Mouse (Mus musculus) spleen, postnatal 36 days (tissue): ENCODE measurements at regions not wholly inside any gene's neighbourhood (a gene's known extent, or its start where the extent isn't known, plus 50 kb on each side); places are given as distances from the start of the nearest gene placed in this dataset.

Experiments
- DNase-seq, 2 experiments: peaks; one replicate each; pipeline ENCODE4 v3.0.0; 2022; ENCODE audit warnings: low spot score in 2 of 2, mixed read lengths in 1 of 2

GRCm38 (mm10) chr14:100458727-100459447 lies 174.4 kb upstream of the Klf12 start:
- peak; percentile 48 to 63 for DNase-seq

DNA sequence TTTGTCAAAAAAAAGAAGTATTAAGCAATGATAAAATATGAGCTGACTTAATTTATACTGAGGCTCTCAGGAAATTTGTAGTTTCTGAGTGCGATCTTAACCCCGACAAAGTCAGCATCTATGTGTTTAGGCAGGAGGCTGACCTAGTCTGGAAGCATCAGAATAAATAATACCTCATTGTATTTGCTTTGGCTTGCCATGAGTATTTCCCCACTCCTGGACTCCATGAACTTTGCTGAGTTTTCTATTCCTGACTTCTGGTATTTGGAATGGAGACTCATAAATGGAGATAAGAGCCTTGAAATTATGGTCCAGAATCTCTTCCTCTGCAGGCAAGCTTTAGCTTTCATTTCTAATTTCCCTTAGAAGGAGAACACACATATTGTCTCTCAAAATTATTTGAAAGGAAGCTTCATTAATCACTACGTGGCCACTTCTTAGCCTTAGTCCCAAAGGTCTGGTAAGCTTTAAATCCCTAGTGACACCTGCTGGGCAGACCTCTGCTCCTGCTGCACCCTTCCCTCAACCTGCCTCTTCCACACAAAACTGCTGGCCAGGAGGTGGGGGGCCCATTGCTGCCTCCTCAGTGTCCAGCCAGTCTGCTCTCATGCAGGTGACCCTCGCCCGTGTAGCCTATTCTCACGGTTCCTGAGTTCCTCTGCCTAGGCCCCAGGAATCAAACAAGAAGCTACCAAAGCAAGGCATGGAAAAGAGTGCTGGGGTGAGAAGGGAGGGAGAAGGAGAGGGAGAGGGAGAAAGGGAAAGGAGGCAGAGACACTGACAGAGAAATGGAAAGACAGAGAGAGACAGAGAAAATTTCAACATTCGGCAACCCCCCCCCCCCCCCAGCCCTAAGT lies 173.6 kb upstream of the Klf12 start:
- no peak for DNase-seq

DNA sequence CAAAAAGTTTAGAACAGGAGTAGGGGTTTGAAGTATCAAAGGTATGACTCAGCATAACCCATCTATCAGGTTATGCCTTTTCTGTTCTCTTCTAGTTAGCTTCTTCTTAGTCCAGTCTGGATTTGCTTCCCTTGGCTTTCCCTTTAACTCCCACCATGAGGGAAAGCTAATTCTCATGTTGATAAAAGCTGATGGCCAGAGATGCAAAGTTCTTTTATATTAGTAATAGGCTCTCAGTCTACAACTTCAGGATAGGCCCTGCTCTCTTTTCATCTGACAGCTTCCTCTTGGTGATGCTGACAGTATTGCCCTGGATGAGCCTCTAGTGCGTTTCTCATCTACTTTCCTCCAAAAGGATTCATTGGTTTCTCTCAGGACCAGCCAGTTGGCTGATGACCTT lies 161.7 kb upstream of the Klf12 start:
- DNase-seq, result no peak

- no peak for DNase-seq
These were observed 160.4 kb upstream of the Klf12 start for GRCm38 (mm10) chr14:100444848-100445247.

DNA sequence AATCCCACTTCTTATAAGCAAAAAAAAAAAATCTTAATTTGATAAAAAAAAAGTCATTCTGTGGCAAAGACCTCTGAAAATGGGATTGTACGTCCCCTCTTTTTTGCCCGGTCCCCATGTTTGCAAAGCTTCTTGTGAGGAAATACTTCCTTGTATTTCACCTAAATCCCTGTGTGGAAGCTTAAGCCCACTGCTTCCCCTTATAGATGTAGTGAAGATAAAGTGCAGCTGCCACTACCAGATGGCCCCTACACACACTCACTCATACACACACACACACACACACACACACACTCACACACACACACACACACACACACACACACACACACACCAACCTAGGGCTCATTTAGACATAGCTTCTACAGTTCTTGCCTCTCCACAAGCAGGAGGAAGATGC lies 159.6 kb upstream of the Klf12 start:
- DNase-seq, result no peak

GRCm38 (mm10) chr14:100437552-100437951 lies 153.1 kb upstream of the Klf12 start:
- DNase-seq, result no peak

GRCm38 (mm10) chr14:100429662-100430061 lies 145.2 kb upstream of the Klf12 start:
- DNase-seq, result no peak

GRCm38 (mm10) chr14:100426399-100426798 lies 141.9 kb upstream of the Klf12 start:
- no peak for DNase-seq

GRCm38 (mm10) chr14:100423790-100424189 lies 139.3 kb upstream of the Klf12 start:
- no peak for DNase-seq

- DNase-seq, result no peak
These were observed 137.2 kb upstream of the Klf12 start for GRCm38 (mm10) chr14:100421666-100422065.

DNA sequence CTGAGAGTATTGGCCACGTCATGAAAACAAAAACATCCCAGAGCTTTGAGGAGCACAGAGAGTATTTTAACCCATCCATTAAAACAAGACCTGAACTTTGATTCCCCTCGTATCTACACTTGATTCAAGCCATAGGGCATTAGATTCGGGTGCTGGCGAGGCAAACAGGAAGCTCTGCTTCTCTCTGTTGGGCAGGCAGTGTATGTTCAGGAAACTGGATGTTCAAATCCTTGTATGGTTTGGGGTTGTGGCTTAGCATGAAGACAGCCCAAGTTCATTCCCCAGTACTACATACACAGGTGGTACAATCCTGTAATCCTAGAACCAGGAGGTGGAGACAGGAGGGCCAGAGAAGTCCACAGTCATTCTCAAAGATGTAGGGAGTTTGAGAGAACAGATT lies 130.6 kb upstream of the Klf12 start:
- no peak for DNase-seq

GRCm38 (mm10) chr14:100412211-100412610 lies 127.7 kb upstream of the Klf12 start:
- DNase-seq, result no peak

- DNase-seq, result no peak
These were observed 112.7 kb upstream of the Klf12 start for GRCm38 (mm10) chr14:100397191-100397590.

DNA sequence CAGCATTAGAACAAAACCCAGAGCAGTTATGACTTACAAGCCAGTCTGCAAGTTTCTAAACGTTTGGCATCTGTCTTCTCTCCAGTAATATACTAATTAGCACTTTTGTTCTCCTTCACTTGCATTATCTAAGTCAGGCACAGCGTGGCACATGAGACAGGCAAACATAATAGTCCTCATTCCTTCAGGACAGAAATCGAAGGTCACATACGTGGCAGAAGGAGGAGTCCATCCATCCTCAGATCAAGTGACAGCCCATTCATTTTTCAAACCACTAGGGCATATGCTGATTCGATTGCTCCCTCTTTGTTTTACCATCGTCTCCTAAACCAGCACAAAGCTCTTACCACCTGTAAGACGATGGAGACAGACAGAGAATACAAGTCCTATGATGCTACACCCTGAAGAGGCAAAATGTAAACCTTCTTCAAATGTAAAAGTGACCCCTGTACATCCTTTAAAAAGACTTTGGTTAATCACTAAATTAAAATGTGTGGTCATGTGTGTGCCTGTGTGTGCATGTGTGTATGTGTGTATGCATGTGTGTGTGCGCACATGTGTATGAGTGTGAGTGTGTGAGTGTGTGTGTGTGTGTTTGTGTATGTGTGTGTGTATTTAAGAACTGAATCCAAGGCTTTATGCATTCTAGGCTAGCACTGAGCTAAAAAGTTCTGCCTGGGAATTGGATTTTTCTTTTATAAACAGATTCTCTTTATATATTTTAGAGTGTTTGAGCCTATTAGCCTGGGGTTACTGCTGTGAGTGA lies 90.9 kb upstream of the Klf12 start:
- DNase-seq, result no peak

DNA sequence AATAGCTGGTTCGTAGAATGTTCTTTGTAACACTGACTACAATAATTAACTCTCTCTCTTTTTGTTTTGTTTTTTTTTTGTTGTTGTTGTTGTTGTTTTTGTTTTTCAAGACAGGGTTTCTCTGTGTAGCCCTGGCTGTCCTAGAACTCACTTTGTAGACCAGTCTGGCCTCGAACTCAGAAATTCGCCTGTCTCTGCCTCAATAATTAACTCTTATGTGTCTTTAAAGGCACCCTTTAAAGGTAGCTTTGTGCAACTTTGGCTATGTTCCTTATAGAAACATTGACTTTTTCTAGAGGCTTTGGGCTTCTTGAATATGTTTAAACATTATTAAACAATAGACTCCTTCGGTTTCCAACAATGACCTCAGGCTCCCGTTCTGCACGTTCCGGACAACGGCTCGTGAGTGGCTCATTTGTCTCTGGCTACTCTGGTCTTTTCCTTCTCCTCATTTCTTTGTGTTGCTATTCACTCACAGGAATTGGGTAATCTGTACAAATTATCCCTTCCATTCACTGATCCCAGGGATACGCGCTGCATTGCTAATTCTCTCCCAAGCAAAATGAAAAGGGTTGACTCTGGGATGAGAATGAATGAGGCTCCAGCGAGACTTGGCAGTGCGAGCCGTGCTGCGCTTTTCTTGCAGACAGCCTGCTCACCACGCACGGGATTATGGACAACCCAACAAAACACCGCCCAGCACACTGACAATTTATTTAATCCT lies 90.2 kb upstream of the Klf12 start:
- DNase-seq, result no peak

GRCm38 (mm10) chr14:100366234-100366864 lies 81.9 kb upstream of the Klf12 start:
- no peak for DNase-seq

DNA sequence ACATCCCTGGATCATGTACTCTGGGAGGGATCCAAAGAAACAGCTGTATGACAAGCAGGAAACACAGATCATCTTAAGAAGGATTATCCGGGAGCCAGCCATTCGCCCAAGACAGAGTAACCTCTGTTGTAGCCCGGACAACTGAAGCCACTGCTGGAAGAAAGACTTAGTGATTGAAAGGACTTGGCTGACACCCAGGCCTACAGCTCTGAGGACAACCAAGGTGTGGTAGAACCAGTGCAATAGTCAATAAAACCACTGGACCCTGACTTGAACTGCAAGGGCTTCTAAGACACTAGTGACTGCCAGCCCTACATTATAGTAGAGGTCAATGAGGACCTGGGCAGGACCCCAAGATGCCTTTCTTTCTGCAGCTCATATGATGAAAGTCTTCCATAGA lies 78.3 kb upstream of the Klf12 start:
- DNase-seq, result no peak

DNA sequence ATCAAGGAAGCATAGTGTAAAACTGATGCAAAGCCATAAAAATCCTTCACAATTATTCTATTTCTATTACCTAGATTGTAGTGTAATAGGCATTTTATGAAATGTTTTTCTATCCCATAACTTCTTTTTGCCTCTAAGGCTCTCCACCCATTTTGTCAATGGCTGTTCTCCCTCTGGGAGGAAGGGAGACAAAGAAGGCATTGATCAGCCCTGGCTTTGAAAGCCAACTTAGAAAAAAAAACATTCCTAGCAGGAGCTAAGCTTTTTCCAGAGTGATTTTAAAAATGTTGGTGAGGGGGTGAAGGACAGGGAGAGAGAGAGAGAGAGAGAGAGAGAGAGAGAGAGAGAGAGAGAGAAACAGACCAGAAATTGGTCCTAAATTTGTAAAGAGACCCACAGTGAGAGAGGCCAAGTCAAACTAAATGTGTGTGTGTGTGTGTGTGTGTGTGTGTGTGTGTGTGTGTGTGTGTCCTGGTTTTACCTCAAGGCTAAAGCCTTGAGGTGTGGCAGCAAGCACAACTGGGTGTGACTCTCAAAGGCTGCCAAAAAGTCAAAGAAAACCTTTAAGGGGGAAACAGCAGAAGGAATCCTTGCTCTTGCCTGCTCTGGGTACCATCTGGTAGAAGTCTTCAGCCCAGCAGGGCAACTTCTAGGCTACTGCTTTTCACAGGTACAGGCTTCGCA lies 77.0 kb upstream of the Klf12 start:
- DNase-seq, result no peak

GRCm38 (mm10) chr14:100359881-100360280 lies 75.4 kb upstream of the Klf12 start:
- no peak for DNase-seq

- DNase-seq, result no peak
These were observed 72.7 kb upstream of the Klf12 start for GRCm38 (mm10) chr14:100357131-100357530.

GRCm38 (mm10) chr14:100353508-100353907 lies 69.0 kb upstream of the Klf12 start:
- no peak for DNase-seq
